Mouse (Mus musculus): ENCODE measurements around the gene Cacng7.

Cacng7 gene

GRCm38 (mm10) chr7:3345301-3345700 is 12.5 kb downstream of the Cacng7 start:
- no peak for DNase-seq (ENCODE audit: low read depth, low spot score)

- no peak for DNase-seq (ENCODE audit: low read depth, low spot score)
Measured at GRCm38 (mm10) chr7:3347366-3348287, 14.9 kb downstream of the Cacng7 start.

- DNase-seq (ENCODE audit: low read depth, low spot score) = no peak
Measured at GRCm38 (mm10) chr7:3348326-3348725, 15.6 kb downstream of the Cacng7 start.

GRCm38 (mm10) chr7:3349775-3350174 is 17.0 kb downstream of the Cacng7 start:
- no peak for DNase-seq (ENCODE audit: low read depth, low spot score)

- DNase-seq (ENCODE audit: low read depth, low spot score) = no peak
Measured at GRCm38 (mm10) chr7:3351536-3351935, 18.8 kb downstream of the Cacng7 start.

- no peak for DNase-seq (ENCODE audit: low read depth, low spot score)
Measured at GRCm38 (mm10) chr7:3354850-3355249, 22.1 kb downstream of the Cacng7 start.

GRCm38 (mm10) chr7:3360678-3361077 is 27.9 kb downstream of the Cacng7 start:
- no peak for DNase-seq (ENCODE audit: low read depth, low spot score)

- DNase-seq (ENCODE audit: low read depth, low spot score) = no peak
Measured at GRCm38 (mm10) chr7:3365547-3366279, 33.0 kb downstream of the Cacng7 start.

GRCm38 (mm10) chr7:3366705-3367516 is 34.2 kb downstream of the Cacng7 start:
- DNase-seq (ENCODE audit: low read depth, low spot score) = no peak

GRCm38 (mm10) chr7:3367569-3367968 is 34.8 kb downstream of the Cacng7 start:
- no peak for DNase-seq (ENCODE audit: low read depth, low spot score)

GRCm38 (mm10) chr7:3368311-3368710 is 35.6 kb downstream of the Cacng7 start:
- DNase-seq (ENCODE audit: low read depth, low spot score) = no peak

GRCm38 (mm10) chr7:3369189-3369588 is 36.4 kb downstream of the Cacng7 start:
- no peak for DNase-seq (ENCODE audit: low read depth, low spot score)

- no peak for DNase-seq (ENCODE audit: low read depth, low spot score)
Measured at GRCm38 (mm10) chr7:3370407-3370806, 37.7 kb downstream of the Cacng7 start.

GRCm38 (mm10) chr7:3372376-3372775 is 39.6 kb downstream of the Cacng7 start:
- DNase-seq (ENCODE audit: low read depth, low spot score) = no peak

GRCm38 (mm10) chr7:3373754-3374153 is 41.0 kb downstream of the Cacng7 start:
- DNase-seq (ENCODE audit: low read depth, low spot score) = no peak

- no peak for DNase-seq (ENCODE audit: low read depth, low spot score)
Measured at GRCm38 (mm10) chr7:3376831-3377230, 44.1 kb downstream of the Cacng7 start.

- DNase-seq (ENCODE audit: low read depth, low spot score) = no peak
Measured at GRCm38 (mm10) chr7:3382123-3382522, 49.4 kb downstream of the Cacng7 start.

- DNase-seq (ENCODE audit: low read depth, low spot score) = no peak
Measured at GRCm38 (mm10) chr7:3384807-3385319, 52.1 kb downstream of the Cacng7 start.

GRCm38 (mm10) chr7:3386036-3386730 is 53.4 kb downstream of the Cacng7 start:
- no peak for DNase-seq (ENCODE audit: low read depth, low spot score)

GRCm38 (mm10) chr7:3387761-3388160 is 55.0 kb downstream of the Cacng7 start:
- no peak for DNase-seq (ENCODE audit: low read depth, low spot score)

GRCm38 (mm10) chr7:3388885-3389284 is 56.1 kb downstream of the Cacng7 start:
- DNase-seq (ENCODE audit: low read depth, low spot score) = no peak

Data from telencephalon, adult 2 months (tissue).